Mouse (Mus musculus): ENCODE results near the gene Zgpat. TPM values are rescaled to one million over a fixed set of nuclear protein-coding genes. Genes with fewer than 3 reads are reported as not detected.

Zgpat gene
- 37.8 and 41.8 TPM in 2 replicates for polyA plus RNA-seq (2012; rRNA removed; ENCODE audit: low replicate concordance)

DNA sequence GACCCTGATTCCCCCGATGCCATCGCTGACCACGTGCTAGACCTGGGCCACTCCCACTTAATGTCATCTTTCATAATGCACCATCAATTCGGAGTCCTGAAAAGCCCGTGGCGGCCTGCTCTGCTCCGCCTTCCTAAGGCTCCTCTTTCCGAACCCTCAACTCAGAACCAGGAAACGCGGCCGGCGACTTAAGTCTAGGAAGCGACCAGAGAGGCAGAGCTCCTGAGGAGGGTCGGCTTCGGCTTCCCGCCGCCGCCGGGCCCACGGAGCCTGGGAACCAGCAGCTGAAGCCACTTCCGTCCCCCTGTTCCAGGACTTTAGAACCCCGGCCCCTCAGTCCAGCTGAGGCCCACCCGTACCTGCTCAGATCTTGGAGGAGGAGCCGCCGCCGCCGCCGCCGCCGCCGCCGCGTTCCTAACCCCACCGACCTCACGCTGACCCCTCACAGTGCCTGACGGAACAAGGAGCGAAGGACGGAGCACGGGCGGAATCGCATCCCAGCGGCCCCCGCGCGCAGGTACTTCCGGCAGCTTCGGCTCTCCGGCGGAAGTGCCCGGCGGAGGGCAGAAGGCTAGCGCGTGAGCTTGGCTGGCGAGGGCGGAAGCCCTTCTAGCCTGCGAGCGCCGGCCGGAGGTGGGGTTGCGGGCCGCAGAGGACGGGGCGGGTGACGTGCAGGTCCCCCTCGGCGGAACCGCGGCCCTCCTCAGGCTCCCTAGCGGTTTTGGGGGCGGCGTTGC, at the start of gene Zgpat, which contains the start of gene Arfrp1:
Zgpat (plus strand) TSS at position 69 of the 737 bp plus-strand sequence.
Arfrp1 (minus strand) TSS at position 545 of the 737 bp plus-strand sequence.

DNA sequence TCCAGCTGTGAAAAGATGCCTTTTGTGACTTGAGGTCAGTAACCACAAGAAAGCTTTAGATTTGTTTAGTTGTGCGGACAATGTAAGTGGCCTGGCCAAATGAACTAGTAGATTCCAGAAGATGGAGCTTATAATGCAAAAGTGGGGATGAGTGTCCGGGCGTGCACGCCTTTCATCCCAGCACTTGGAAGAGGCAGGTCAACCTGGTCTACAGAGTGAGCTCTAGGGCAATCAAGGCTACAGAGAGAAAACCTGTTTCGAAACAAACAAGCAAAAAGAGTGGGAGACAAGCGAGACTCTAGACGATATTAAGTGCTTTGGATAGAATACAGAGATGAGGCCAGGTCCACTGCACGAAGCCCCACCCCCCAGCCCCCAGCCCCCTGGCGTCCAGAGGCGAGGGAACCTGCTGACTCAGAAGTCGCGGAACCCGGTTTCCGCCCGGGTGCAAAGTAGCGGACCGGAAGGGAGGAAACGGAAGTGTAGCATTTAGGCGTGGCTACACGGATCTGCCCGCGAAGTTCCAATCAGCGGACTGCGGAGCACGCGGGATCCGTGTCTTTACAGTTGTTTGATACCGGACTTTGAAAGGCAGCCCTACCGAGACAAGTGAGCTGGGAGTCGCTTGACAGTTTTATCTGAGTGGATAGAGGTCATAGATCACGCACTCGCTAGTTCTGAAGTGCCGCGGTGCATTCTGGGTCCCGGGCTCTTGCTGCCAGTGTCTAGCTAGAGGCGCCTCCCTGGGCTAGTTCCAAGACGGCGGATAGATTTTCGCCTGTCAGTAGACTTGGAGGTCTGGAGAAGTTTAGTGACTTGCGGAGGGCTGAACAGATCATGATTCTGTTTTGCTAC, 45.3 kb upstream of the Zgpat start, which contains the start of gene Rtel1:
Rtel1 (plus strand) TSS at position 492 of the 855 bp plus-strand sequence.

DNA sequence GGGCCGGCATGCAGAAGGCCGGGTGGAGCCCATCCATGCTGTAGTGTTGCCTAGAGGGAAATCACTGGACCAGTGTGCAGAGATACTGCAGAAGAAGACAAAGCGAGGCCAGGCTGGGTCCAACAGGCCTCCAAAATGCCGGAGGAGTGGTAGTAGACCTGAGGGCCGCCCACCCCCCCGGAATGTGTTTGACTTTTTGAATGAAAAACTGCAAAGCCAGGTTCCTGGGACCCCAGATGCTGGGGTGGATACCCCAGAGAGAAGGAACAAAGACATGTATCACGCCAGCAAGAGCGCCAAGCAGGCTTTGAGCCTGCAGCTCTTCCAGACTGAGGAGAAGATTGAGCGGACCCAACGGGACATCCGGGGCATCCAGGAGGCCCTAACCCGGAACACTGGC, 15.1 kb downstream of the Zgpat start, which contains the start of gene Lime1:
Lime1 (plus strand) TSS at position 301 of the 400 bp plus-strand sequence.

Other genes with a start within 250 kb of the Zgpat start
- 0.04 TPM in 1 of 2 replicates, not detected in the other for gene Kcnq2, start 229.6 kb upstream of the Zgpat start, polyA plus RNA-seq (2012; rRNA removed; ENCODE audit: low replicate concordance)
- gene Eef1a2, start 207.9 kb upstream of the Zgpat start, polyA plus RNA-seq (2012; rRNA removed; ENCODE audit: low replicate concordance), result 0.16 and 238 TPM in 2 replicates
- 163 and 261 TPM in 2 replicates for gene Ppdpf, start 177.7 kb upstream of the Zgpat start, polyA plus RNA-seq (2012; rRNA removed; ENCODE audit: low replicate concordance)
- 0.11 and 0.40 TPM in 2 replicates for gene Ptk6, start 162.1 kb upstream of the Zgpat start, polyA plus RNA-seq (2012; rRNA removed; ENCODE audit: low replicate concordance)
- 1.4 and 1.9 TPM in 2 replicates for gene Srms, start 151.7 kb upstream of the Zgpat start, polyA plus RNA-seq (2012; rRNA removed; ENCODE audit: low replicate concordance)
- gene Fndc11, start 144.9 kb upstream of the Zgpat start, polyA plus RNA-seq (2012; rRNA removed; ENCODE audit: low replicate concordance), result 0.27 and 0.34 TPM in 2 replicates
- 53.0 and 78.8 TPM in 2 replicates for gene Helz2, start 122.9 kb upstream of the Zgpat start, polyA plus RNA-seq (2012; rRNA removed; ENCODE audit: low replicate concordance)
- gene Gmeb2, start 76.9 kb upstream of the Zgpat start, polyA plus RNA-seq (2012; rRNA removed; ENCODE audit: low replicate concordance), result 25.4 and 31.0 TPM in 2 replicates
- gene Stmn3, start 50.4 kb upstream of the Zgpat start, polyA plus RNA-seq (2012; rRNA removed; ENCODE audit: low replicate concordance), result 0.12 and 0.30 TPM in 2 replicates
- gene Rtel1, start 45.2 kb upstream of the Zgpat start, polyA plus RNA-seq (2012; rRNA removed; ENCODE audit: low replicate concordance), result 39.3 and 60.7 TPM in 2 replicates
- 32.9 and 45.7 TPM in 2 replicates for gene Arfrp1, start 476 bp downstream of the Zgpat start, polyA plus RNA-seq (2012; rRNA removed; ENCODE audit: low replicate concordance)
- 90.2 and 175 TPM in 2 replicates for gene Lime1, start 15.2 kb downstream of the Zgpat start, polyA plus RNA-seq (2012; rRNA removed; ENCODE audit: low replicate concordance)
- 9.5 and 13.9 TPM in 2 replicates for gene Zbtb46, start 94.5 kb downstream of the Zgpat start, polyA plus RNA-seq (2012; rRNA removed; ENCODE audit: low replicate concordance)
- gene Abhd16b, start 128.3 kb downstream of the Zgpat start, polyA plus RNA-seq (2012; rRNA removed; ENCODE audit: low replicate concordance), result 0.09 and 0.18 TPM in 2 replicates
- 43.4 and 55.1 TPM in 2 replicates for gene Tpd52l2, start 132.2 kb downstream of the Zgpat start, polyA plus RNA-seq (2012; rRNA removed; ENCODE audit: low replicate concordance)
- gene Dnajc5, start 155.6 kb downstream of the Zgpat start, polyA plus RNA-seq (2012; rRNA removed; ENCODE audit: low replicate concordance), result 55.5 and 79.7 TPM in 2 replicates
- 149 and 242 TPM in 2 replicates for gene Uckl1, start 220.0 kb downstream of the Zgpat start, polyA plus RNA-seq (2012; rRNA removed; ENCODE audit: low replicate concordance)
- 12.7 and 15.9 TPM in 2 replicates for gene Prpf6, start 226.9 kb downstream of the Zgpat start, polyA plus RNA-seq (2012; rRNA removed; ENCODE audit: low replicate concordance)
- gene Zfp512b, start 227.9 kb downstream of the Zgpat start, polyA plus RNA-seq (2012; rRNA removed; ENCODE audit: low replicate concordance), result 46.3 and 50.6 TPM in 2 replicates
- gene Samd10, start 234.3 kb downstream of the Zgpat start, polyA plus RNA-seq (2012; rRNA removed; ENCODE audit: low replicate concordance), result 19.4 and 21.0 TPM in 2 replicates

Data from mammary gland, adult 2 months (tissue).